Mouse (Mus musculus): ENCODE measurements around the gene Ppp1r9a.

GRCm38 (mm10) chr6:5180645-5181044 is 277.9 kb downstream of the Ppp1r9a start:
- TF ChIP-seq POLR2A (IDR thresholded peaks at IDR 0.05; ENCODE audit: insufficient read depth, low read length), result no peak
- no peak for TF ChIP-seq CTCF (IDR thresholded peaks at IDR 0.05; ENCODE audit: low read depth, low read length)
- TF ChIP-seq EP300 (IDR thresholded peaks at IDR 0.05; ENCODE audit: insufficient read depth, low read depth, low read length), result no peak

Measured in ES-Bruce4 (cell line).